Mouse (Mus musculus) bone marrow macrophage, adult 2 months (primary cell): ENCODE measurements at regions not wholly inside any gene's neighbourhood (a gene's known extent, or its start where the extent isn't known, plus 50 kb on each side); places are given as distances from the start of the nearest gene placed in this dataset.

Experiments used
- H3K27ac ChIP-seq: 2 replicates; pipeline ENCODE4 v1.5.1; 2012; ENCODE audit warnings: low read depth, low read length; ENCODE audit not compliant: insufficient read depth
- H3K4me1 ChIP-seq: 2 replicates; pipeline ENCODE4 v1.6.1; 2012; ENCODE audit warnings: low read length; ENCODE audit not compliant: control insufficient read depth, insufficient read depth
- H3K4me3 ChIP-seq: 2 replicates; pipeline ENCODE4 v1.5.1; 2012; ENCODE audit warnings: mild to moderate bottlenecking, low read length, moderate library complexity; ENCODE audit not compliant: insufficient read depth
- CTCF ChIP-seq: IDR thresholded peaks from 2 replicates; pipeline ENCODE4 v1.5.1; 2012; ENCODE audit warnings: low read depth, mild to moderate bottlenecking, low read length, moderate library complexity
- POLR2A ChIP-seq: IDR thresholded peaks from 2 replicates; pipeline ENCODE4 v1.6.1; 2012; ENCODE audit warnings: mild to moderate bottlenecking, low read depth, low read length, borderline replicate concordance

DNA sequence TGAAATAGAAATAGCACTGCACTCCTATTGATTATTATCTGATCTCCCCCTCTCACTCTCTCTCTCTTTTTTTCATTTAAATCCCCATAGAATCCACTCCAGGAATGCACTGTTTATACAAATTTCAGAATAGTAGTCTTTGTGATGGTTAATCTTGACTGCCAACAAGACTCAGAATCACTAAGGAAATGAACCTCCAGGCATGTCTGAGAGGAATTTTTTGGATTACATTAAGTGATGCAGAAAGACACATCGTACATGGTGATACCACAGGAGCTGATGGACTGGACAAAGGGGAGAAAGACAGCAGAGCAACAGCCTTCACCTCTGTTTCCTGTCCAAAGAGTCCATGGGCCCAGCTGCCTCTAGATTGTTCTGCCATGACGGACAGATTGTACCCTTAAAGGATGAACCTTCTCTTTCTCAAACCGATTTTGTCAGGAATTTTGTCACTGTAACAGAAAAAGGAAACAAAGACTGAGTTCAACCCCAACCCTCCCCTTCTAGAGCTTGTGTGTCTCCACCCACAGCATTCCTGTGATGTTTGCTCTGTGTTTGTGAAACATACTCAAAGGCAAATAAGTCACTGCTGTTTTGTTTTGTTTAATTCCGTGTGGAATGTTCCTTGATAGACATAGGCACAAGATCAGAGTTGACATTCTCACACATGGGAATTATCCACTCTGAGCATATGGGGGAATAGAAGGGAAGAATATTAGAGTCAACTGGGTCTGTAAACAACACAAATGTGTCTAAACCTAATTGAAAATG is 59.1 kb upstream of the Gm34302 start:
- Histone ChIP-seq H3K27ac (no peak overlapping the region), H3K4me3 (no peak overlapping the region), H3K4me1 (no peaks in the 10 kb centered on the region)
- TF ChIP-seq CTCF (no peak), POLR2A (no peak)

DNA sequence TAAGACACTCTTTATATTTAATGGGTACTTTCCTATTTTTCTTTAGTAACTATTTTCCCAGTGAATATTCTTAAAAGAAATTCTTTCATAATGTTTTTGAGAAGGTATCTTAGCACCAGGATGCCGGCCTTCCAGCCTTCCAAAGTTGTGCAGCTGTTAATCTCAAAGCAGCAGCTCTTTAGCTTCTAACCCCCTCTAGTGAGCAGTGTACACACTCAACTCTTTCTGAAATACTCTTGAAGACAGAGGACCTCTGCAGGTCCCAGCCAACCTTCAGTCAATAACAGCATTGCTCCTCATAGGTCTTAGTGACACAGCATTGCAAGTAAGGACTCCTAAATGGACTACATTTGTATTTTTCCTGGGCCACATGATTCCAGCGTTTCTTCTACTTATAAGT is 55.2 kb upstream of the Gm34302 start:
- Histone ChIP-seq H3K27ac (no peak overlapping the region), H3K4me1 (no peaks in the 10 kb centered on the region), H3K4me3 (no peak overlapping the region)
- TF ChIP-seq CTCF (no peak), POLR2A (no peak)

DNA sequence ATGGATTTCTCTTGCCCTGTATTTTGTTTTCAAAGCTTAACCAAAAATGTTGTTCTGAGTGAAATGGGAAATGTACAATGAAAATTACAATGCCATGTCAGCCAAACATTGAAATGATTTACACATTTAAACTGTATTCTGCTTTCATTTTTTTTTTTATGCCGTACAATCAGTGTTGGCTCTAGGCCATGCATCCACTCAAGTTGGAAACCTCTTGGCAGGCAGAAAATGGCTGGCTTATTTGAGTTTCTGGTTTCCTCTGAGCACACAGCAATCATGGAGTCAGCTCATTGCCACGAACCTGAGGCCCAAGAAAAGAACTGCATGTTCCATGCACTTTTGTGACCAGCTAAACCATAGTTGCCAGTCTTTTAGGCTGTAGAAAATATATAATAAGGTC is 50.5 kb upstream of the Gm34302 start:
- no peak overlapping the region for H3K4me3 ChIP-seq
- no peak for TF ChIP-seq POLR2A
- no peak for TF ChIP-seq CTCF
- H3K4me1 ChIP-seq = no peaks in the 10 kb centered on the region
- no peak overlapping the region for H3K27ac ChIP-seq
